In genomic region chr10:40641901-40642300, GRCm38 (mm10) we compare ENCODE assay signal across 26 mouse cellular contexts. TPM values are rescaled to one million over a fixed set of nuclear protein-coding genes. Genes with fewer than 3 reads are reported as not detected.
DNase-seq lines count a peak whose midpoint lies in the region; ATAC-seq and TF ChIP-seq lines count a peak whose summit lies in the region.
"Had no signal": no experiment of that assay in that cellular context is flagged by ENCODE, and none has a peak within 500 bp of the region (broad histone marks: within the 10 kb centered on the region; RNA-seq: fewer than 3 reads in every experiment).

No protein-coding gene starts in this region.

- H3K4me1 ChIP-seq in heart, embryonic 11.5 days (ENCODE audit: control insufficient read depth, insufficient read depth, low read length), result peaks cover 7% of the 10 kb centered on the region
- no peaks in the 10 kb centered on the region for H3K4me1 ChIP-seq in liver, adult 2 months (ENCODE audit: control insufficient read depth, insufficient read depth, low read length)
- H3K4me1 ChIP-seq in liver, embryonic 11.5 days (replicated peaks; ENCODE audit: control insufficient read depth, insufficient read depth, low read length), result no peaks in the 10 kb centered on the region
- peaks cover 35% of the 10 kb centered on the region for H3K4me1 ChIP-seq in limb, embryonic 10.5 days
- H3K4me1 ChIP-seq: liver, embryonic 12.5 days had no signal

- 91% methylated on average over 7 of the region's 7 CpGs for WGBS in heart, embryonic 11.5 days (ENCODE audit: insufficient replicate concordance)
- WGBS in liver, adult 2 months, result 70% methylated on average over 7 of the region's 7 CpGs
- 96% methylated on average over 7 of the region's 7 CpGs for WGBS in liver, embryonic 11.5 days
- 87% methylated on average over 7 of the region's 7 CpGs for WGBS in limb, embryonic 10.5 days

- peak; percentile 55 to 59 for DNase-seq in heart, adult 18-20 months
- peak; percentile 77 for DNase-seq in liver, adult 2 months (ENCODE audit: extremely low read depth, low read depth, low spot score)
- DNase-seq in liver, embryonic 11.5 days (ENCODE audit: low spot score), result no peak
- DNase-seq in cerebellum, postnatal 10 days, result peak; percentile 48 to 49
- peak; percentile 26 for DNase-seq in limb, embryonic 10.5 days (ENCODE audit: low spot score)
- no peak for DNase-seq in kidney, postnatal 14 days
- no peak for DNase-seq in embryo, embryonic 11 days
- DNase-seq: adrenal gland, postnatal 36 days; forebrain, postnatal 0 days; gastrocnemius, postnatal 14 days; kidney, adult 8-10 months; kidney, postnatal 25 days; lung, adult 18-20 months; lung, postnatal 10 days; right cerebral cortex, adult 18-20 months; thymus, adult 2 months; thymus, postnatal 4 days had no signal

- H3K9ac ChIP-seq in heart, embryonic 11.5 days (ENCODE audit: low read depth, low read length), result no peak overlapping the region
- H3K9ac ChIP-seq in liver, adult 2 months (ENCODE audit: low read depth, low read length), result no peak overlapping the region
- H3K9ac ChIP-seq in liver, embryonic 11.5 days (ENCODE audit: low read depth, low read length), result no peak overlapping the region
- H3K9ac ChIP-seq: forebrain, postnatal 0 days; hindbrain, embryonic 15.5 days; liver, embryonic 12.5 days had no signal

- no peaks in the 10 kb centered on the region for H3K36me3 ChIP-seq in heart, embryonic 11.5 days (ENCODE audit: control insufficient read depth, insufficient read depth, low read length)
- peaks cover 10% of the 10 kb centered on the region for H3K36me3 ChIP-seq in liver, adult 2 months (ENCODE audit: control insufficient read depth, insufficient read depth, low read length)
- H3K36me3 ChIP-seq in liver, embryonic 11.5 days (ENCODE audit: control insufficient read depth, insufficient read depth, low read length), result no peaks in the 10 kb centered on the region
- H3K36me3 ChIP-seq in limb, embryonic 10.5 days, result no peaks in the 10 kb centered on the region
- H3K36me3 ChIP-seq: hindbrain, embryonic 15.5 days; liver, embryonic 12.5 days; midbrain, embryonic 10.5 days had no signal

- no peak overlapping the region for H3K4me2 ChIP-seq in heart, embryonic 11.5 days
- H3K4me2 ChIP-seq in liver, embryonic 11.5 days, result no peak overlapping the region
- H3K4me2 ChIP-seq: hindbrain, embryonic 15.5 days; liver, embryonic 12.5 days had no signal

- no peak for TF ChIP-seq POLR2A in liver, adult 2 months (IDR thresholded peaks at IDR 0.05; ENCODE audit: extremely low read depth, insufficient read depth, low read length)

- no peaks in the 10 kb centered on the region for H3K9me3 ChIP-seq in heart, embryonic 11.5 days (replicated peaks; ENCODE audit: control insufficient read depth, low read length)
- H3K9me3 ChIP-seq in liver, embryonic 11.5 days (ENCODE audit: control insufficient read depth, low read length), result no peaks in the 10 kb centered on the region
- 0 out of 2 replicates have a peak, but pooled peaks cover 3% of the 10 kb centered on the region for H3K9me3 ChIP-seq in limb, embryonic 10.5 days (replicated peaks)
- H3K9me3 ChIP-seq: hindbrain, embryonic 15.5 days; liver, embryonic 12.5 days had no signal

- H3K27ac ChIP-seq in heart, embryonic 11.5 days (ENCODE audit: low read depth, low read length), result no peak overlapping the region
- no peak overlapping the region for H3K27ac ChIP-seq in liver, adult 2 months (replicated peaks; ENCODE audit: insufficient read depth, low read depth, low read length)
- no peak overlapping the region for H3K27ac ChIP-seq in liver, embryonic 11.5 days (ENCODE audit: low read depth, low read length)
- H3K27ac ChIP-seq in limb, embryonic 10.5 days, result no peak overlapping the region
- H3K27ac ChIP-seq: heart, adult 2 months; hindbrain, embryonic 15.5 days; liver, embryonic 12.5 days; midbrain, embryonic 10.5 days; stomach, postnatal 0 days had no signal

- no peak for TF ChIP-seq CTCF in liver, adult 2 months (IDR thresholded peaks at IDR 0.05; ENCODE audit: low read depth, low read length)

- no peak for ATAC-seq in heart, embryonic 11.5 days (replicated peaks; ENCODE audit: insufficient number of reproducible peaks, low FRiP score, low TSS enrichment)
- ATAC-seq in liver, embryonic 11.5 days (replicated peaks; ENCODE audit: low FRiP score), result no peak
- ATAC-seq: CD4-positive, CD25-positive, alpha-beta regulatory T cell, adult 4 months; forebrain, postnatal 0 days; liver, embryonic 12.5 days had no signal

- no peaks in the 10 kb centered on the region for H3K27me3 ChIP-seq in heart, embryonic 11.5 days (ENCODE audit: control insufficient read depth, insufficient read depth, low read length)
- no peaks in the 10 kb centered on the region for H3K27me3 ChIP-seq in liver, adult 2 months (ENCODE audit: control insufficient read depth, insufficient read depth, low read length)
- H3K27me3 ChIP-seq in liver, embryonic 11.5 days (replicated peaks; ENCODE audit: control insufficient read depth, insufficient read depth, low read length), result 0 out of 2 replicates have a peak, but pooled peaks cover 3% of the 10 kb centered on the region
- peaks cover 11% of the 10 kb centered on the region; the same call in 1 of the 2 replicates for H3K27me3 ChIP-seq in limb, embryonic 10.5 days (ENCODE audit: low read depth, poor library complexity, severe bottlenecking)
- H3K27me3 ChIP-seq: hindbrain, embryonic 15.5 days had no signal

- H3K4me3 ChIP-seq in heart, embryonic 11.5 days (ENCODE audit: low read depth, low read length), result no peak overlapping the region
- H3K4me3 ChIP-seq in liver, adult 2 months (ENCODE audit: insufficient read depth, low read depth, low read length), result no peak overlapping the region
- no peak overlapping the region for H3K4me3 ChIP-seq in liver, embryonic 11.5 days (ENCODE audit: low read depth, low read length)
- no peak overlapping the region for H3K4me3 ChIP-seq in limb, embryonic 10.5 days
- H3K4me3 ChIP-seq: heart, adult 2 months; hindbrain, embryonic 15.5 days; liver, embryonic 12.5 days; midbrain, embryonic 10.5 days had no signal

- no peaks in the 10 kb centered on the region for H3K79me2 ChIP-seq in liver, adult 2 months (ENCODE audit: control insufficient read depth, insufficient read depth, low read length)

RNA-seq across cellular contexts. Expression of gene Ddo, which starts 12.1 kb away (rescaled TPM):
- 10 to 100 TPM; 27.7 to 36.2 TPM for total RNA-seq in heart, adult 18-20 months (2021)
- 5.3 and 6.0 TPM in 2 replicates for polyA plus RNA-seq in heart, embryonic 11.5 days (2014; fragmentation: Nextera tagmentation; extraction: Ambion mirVana)
- total RNA-seq in liver, adult 2 months (2014; rRNA removed), result 17.0 and 19.0 TPM in 2 replicates
- polyA plus RNA-seq in liver, adult 2 months (2012; rRNA removed), result 16.0 and 21.3 TPM in 2 replicates
- 0.21 TPM in 1 of 2 replicates, not detected in the other for polyA plus RNA-seq in liver, embryonic 11.5 days (2014; fragmentation: Nextera tagmentation; extraction: Ambion mirVana)
- polyA plus RNA-seq in limb, embryonic 10.5 days (2016; fragmentation: Nextera tagmentation; extraction: Ambion mirVana), result 0.08 and 0.34 TPM in 2 replicates
- total RNA-seq: hematopoietic stem cell, adult 5-6 weeks had no signal

RNA-seq across cellular contexts. Expression of gene Mettl24, which starts 41.2 kb away (rescaled TPM):
- total RNA-seq in heart, adult 18-20 months (2021), result 1 to 10 TPM; 1.3 to 1.6 TPM
- polyA plus RNA-seq in heart, embryonic 11.5 days (2014; fragmentation: Nextera tagmentation; extraction: Ambion mirVana), result 2.0 and 2.5 TPM in 2 replicates
- 0.07 TPM in 1 of 2 replicates, not detected in the other for total RNA-seq in liver, adult 2 months (2014; rRNA removed)
- 0.09 TPM in 1 of 2 replicates, not detected in the other for polyA plus RNA-seq in liver, adult 2 months (2012; rRNA removed)
- polyA plus RNA-seq in liver, embryonic 11.5 days (2014; fragmentation: Nextera tagmentation; extraction: Ambion mirVana), result 1.1 and 1.7 TPM in 2 replicates
- polyA plus RNA-seq in limb, embryonic 10.5 days (2016; fragmentation: Nextera tagmentation; extraction: Ambion mirVana), result 1.6 and 1.8 TPM in 2 replicates
- total RNA-seq: forebrain, postnatal 0 days; hematopoietic stem cell, adult 5-6 weeks; midbrain, postnatal 0 days had no signal

Comparison
In these comparisons a context has a peak if more than half of its experiments do, and no peak if none do; other contexts are left out.
1. DNase-seq: peak in heart, adult 18-20 months (2 of 2), liver, adult 2 months (single experiment), cerebellum, postnatal 10 days (2 of 2) and limb, embryonic 10.5 days (single experiment); none in liver, embryonic 11.5 days (single experiment), kidney, postnatal 14 days (single experiment) and embryo, embryonic 11 days (single experiment).